ENCODE assay signal across 9 mouse cellular contexts in the genomic region with DNA sequence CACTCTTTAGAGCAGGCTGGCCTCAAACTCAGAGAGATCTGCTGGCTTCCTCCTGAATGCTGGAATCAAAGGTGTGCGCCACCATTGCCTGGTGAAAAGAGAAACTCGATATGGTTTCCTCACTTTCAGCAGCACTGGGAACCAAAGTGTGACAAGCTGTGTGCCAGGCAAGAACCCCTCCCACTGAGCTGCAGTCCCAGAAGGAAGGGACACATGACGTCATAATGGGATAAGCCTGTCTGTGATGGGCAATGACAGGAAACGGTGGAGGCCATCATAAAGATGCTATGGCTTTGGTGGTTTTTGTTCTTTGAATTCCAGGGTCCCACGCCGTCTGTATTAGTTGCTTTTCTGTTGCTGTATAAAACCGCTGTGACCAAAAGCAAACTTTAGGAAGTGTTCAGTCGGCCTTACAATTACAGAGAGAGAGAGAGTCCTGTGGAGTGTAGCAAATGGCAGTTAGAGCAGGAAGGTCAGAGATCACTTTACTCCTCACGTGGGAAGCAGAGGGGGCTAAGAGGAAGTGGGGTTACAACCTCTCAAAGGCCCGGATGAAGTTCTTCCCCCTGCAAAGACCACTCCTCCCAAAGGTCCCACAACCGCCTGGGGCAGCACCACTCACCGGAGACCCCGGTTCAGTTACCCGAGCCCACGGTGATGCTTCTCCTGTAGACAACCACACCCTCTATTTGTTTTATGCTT. TPM values are rescaled to one million over a fixed set of nuclear protein-coding genes. Genes with fewer than 3 reads are reported as not detected.
DNase-seq lines count a peak whose midpoint lies in the region; ATAC-seq and TF ChIP-seq lines count a peak whose summit lies in the region.
"Had no signal": no experiment of that assay in that cellular context is flagged by ENCODE, and none has a peak within 500 bp of the region (broad histone marks: within the 10 kb centered on the region; RNA-seq: fewer than 3 reads in every experiment).

No protein-coding gene starts in this region.

- H3K9me3 ChIP-seq in intestine, postnatal 0 days (ENCODE audit: control insufficient read depth), result no peaks in the 10 kb centered on the region
- no peaks in the 10 kb centered on the region for H3K9me3 ChIP-seq in megakaryocyte, embryonic 14.5 days

- no peaks in the 10 kb centered on the region for H3K4me1 ChIP-seq in intestine, postnatal 0 days (replicated peaks; ENCODE audit: control insufficient read depth, insufficient read depth, low read length)
- H3K4me1 ChIP-seq in megakaryocyte, embryonic 14.5 days, result peaks cover 55% of the 10 kb centered on the region

- intact Hi-C loops in heart, postnatal 36 days (cut with DNase I), result no loop called here

- ATAC-seq in intestine, postnatal 0 days, result no peak

- H3K27ac ChIP-seq in intestine, postnatal 0 days (ENCODE audit: low read depth, low read length), result no peak overlapping the region

- 36% methylated on average over 15 of the region's 15 CpGs for WGBS in intestine, postnatal 0 days

- H3K9ac ChIP-seq in intestine, postnatal 0 days (ENCODE audit: low read depth, low read length), result no peak overlapping the region

- TF ChIP-seq CTCF in intestine, postnatal 0 days (IDR thresholded peaks at IDR 0.05; ENCODE audit: low read depth), result no peak

- DNase-seq in heart, adult 18-20 months, result peak; percentile 12 to 32
- no peak for DNase-seq in heart, postnatal 36 days
- peak; percentile 14 for DNase-seq in c-Kit-positive CD71-positive TER-119-positive erythroid progenitor cells, embryonic 14.5 days (ENCODE audit: low spot score)
- no peak for DNase-seq in gastrocnemius, postnatal 10 days
- no peak for DNase-seq in cerebellum, adult 8-10 months
- no peak for DNase-seq in right cerebral cortex, adult 18-20 months
- DNase-seq: cerebellum, adult 18-20 months had no signal

- H3K4me3 ChIP-seq in intestine, postnatal 0 days (ENCODE audit: low read depth, low read length), result no peak overlapping the region
- H3K4me3 ChIP-seq in megakaryocyte, embryonic 14.5 days (replicated peaks), result peak overlapping the region; percentile 86

- 0 out of 2 replicates have a peak overlapping the region, but pooled peaks have one; percentile 10 for H3K4me2 ChIP-seq in intestine, postnatal 0 days (replicated peaks; ENCODE audit: low read depth)

- no peaks in the 10 kb centered on the region for H3K36me3 ChIP-seq in intestine, postnatal 0 days (ENCODE audit: control insufficient read depth, insufficient read depth)
- H3K36me3 ChIP-seq in megakaryocyte, embryonic 14.5 days (replicated peaks; ENCODE audit: low read length), result no peaks in the 10 kb centered on the region

- H3K27me3 ChIP-seq in intestine, postnatal 0 days (replicated peaks; ENCODE audit: control insufficient read depth, insufficient read depth, low read length), result no peaks in the 10 kb centered on the region
- peaks cover 2% of the 10 kb centered on the region for H3K27me3 ChIP-seq in megakaryocyte, embryonic 14.5 days (replicated peaks)

RNA-seq across cellular contexts. Expression of a gene that starts 39.7 kb away (rescaled TPM):
- 100 to 1,000 TPM; 106 to 113 TPM for total RNA-seq in heart, adult 18-20 months (2021)
- total RNA-seq in heart, postnatal 36 days (2021), result 100 to 1,000 TPM; 106 to 128 TPM
- 605 and 661 TPM in 2 replicates for polyA plus RNA-seq in intestine, postnatal 0 days (2015; fragmentation: Nextera tagmentation; extraction: Ambion mirVana)
- polyA plus RNA-seq in megakaryocyte, embryonic 14.5 days (2012; ENCODE audit: insufficient read depth, low replicate concordance), result 89.8 and 993 TPM in 2 replicates
- 100 to 1,000 TPM; 225 to 257 TPM for total RNA-seq in gastrocnemius, postnatal 10 days (2021)

RNA-seq across cellular contexts. Expression of a gene that starts 41.1 kb away (rescaled TPM):
- total RNA-seq in heart, adult 18-20 months (2021), result 1 to 10 TPM; 4.4 to 6.2 TPM
- 1 to 10 TPM; 5.1 to 6.4 TPM for total RNA-seq in heart, postnatal 36 days (2021)
- polyA plus RNA-seq in intestine, postnatal 0 days (2015; fragmentation: Nextera tagmentation; extraction: Ambion mirVana), result 86.2 and 88.8 TPM in 2 replicates
- polyA plus RNA-seq in megakaryocyte, embryonic 14.5 days (2012; ENCODE audit: insufficient read depth, low replicate concordance), result 35.6 and 41.3 TPM in 2 replicates
- 1 to 10 TPM; 7.2 to 8.1 TPM for total RNA-seq in gastrocnemius, postnatal 10 days (2021)

Comparison
In these comparisons a context has a peak if more than half of its experiments do, and no peak if none do; other contexts are left out.
1. DNase-seq: peak in heart, adult 18-20 months (2 of 2) and c-Kit-positive CD71-positive TER-119-positive erythroid progenitor cells, embryonic 14.5 days (single experiment); none in heart, postnatal 36 days (0 of 2), gastrocnemius, postnatal 10 days (single experiment), cerebellum, adult 8-10 months (single experiment) and right cerebral cortex, adult 18-20 months (single experiment).